7 mouse cellular contexts compared by ENCODE assay signal in genomic region chr1:92774743-92775692, GRCm38 (mm10). TPM values are rescaled to one million over a fixed set of nuclear protein-coding genes. Genes with fewer than 3 reads are reported as not detected.
DNase-seq lines count a peak whose midpoint lies in the region; ATAC-seq lines count a peak whose summit lies in the region.

No protein-coding gene starts in this region.

- peaks cover 52% of the 10 kb centered on the region for H3K27me3 ChIP-seq in heart, embryonic 12.5 days (replicated peaks)

- peaks cover 51% of the 10 kb centered on the region for H3K4me1 ChIP-seq in heart, embryonic 12.5 days (replicated peaks)

- H3K4me2 ChIP-seq in heart, embryonic 12.5 days = peak overlapping the region; percentile 59

- H3K9me3 ChIP-seq in heart, embryonic 12.5 days (replicated peaks) = no peaks in the 10 kb centered on the region

- peak; percentile 43; the same call in 1 of the 2 replicates for ATAC-seq in heart, embryonic 12.5 days (ENCODE audit: insufficient number of reproducible peaks, low FRiP score)

- no peaks in the 10 kb centered on the region for H3K36me3 ChIP-seq in heart, embryonic 12.5 days
- H3K36me3 ChIP-seq in macrophage (ENCODE audit: inconsistent target) = no peaks in the 10 kb centered on the region

- DNase-seq in 416B (ENCODE audit: low read depth) = peak; percentile 13
- DNase-seq in A20 (ENCODE audit: low read depth, low spot score) = peak; percentile 65
- DNase-seq in yolk sac, embryonic 10.5 days (ENCODE audit: low spot score) = peak; percentile 34
- no peak for DNase-seq in right cerebral cortex, postnatal 10 days (ENCODE audit: low spot score in 2 of 2)
- no peak for DNase-seq in gastrocnemius, postnatal 4 days (ENCODE audit: low spot score in 2 of 2)

- H3K79me2 ChIP-seq in macrophage (ENCODE audit: inconsistent target) = no peaks in the 10 kb centered on the region

- WGBS in heart, embryonic 12.5 days = 13% methylated on average over 16 of the region's 16 CpGs
- WGBS in macrophage (ENCODE audit: missing documents) = 21% methylated on average over 16 of the region's 16 CpGs

- 0 out of 2 replicates have a peak overlapping the region, but pooled peaks have one; percentile 4 for H3K27ac ChIP-seq in heart, embryonic 12.5 days (ENCODE audit: poor library complexity, severe bottlenecking)
- no peak overlapping the region for H3K27ac ChIP-seq in macrophage

- peak overlapping the region; percentile 33; the same call in 1 of the 2 replicates for H3K9ac ChIP-seq in heart, embryonic 12.5 days

- peak overlapping the region; percentile 22 for H3K4me3 ChIP-seq in heart, embryonic 12.5 days
- H3K4me3 ChIP-seq in macrophage (ENCODE audit: inconsistent target) = peak overlapping the region; percentile 3; the same call in 1 of the 2 replicates

RNA-seq across cellular contexts. Expression of gene Gpc1, which starts 56.4 kb away (rescaled TPM):
- 67.2 and 70.3 TPM in 2 replicates for polyA plus RNA-seq in heart, embryonic 12.5 days (2016; fragmentation: Nextera tagmentation; extraction: Ambion mirVana)
- total RNA-seq in macrophage (2018; cell fraction: chromatin; rRNA removed) = 1 to 10 TPM in 8 of 26 experiments, under 1 TPM in 9, not detected in 9; 0.26 to 7.0 (median 0.92) TPM
- 1 to 10 TPM in 4 of 26 experiments, under 1 TPM in 22; 0.27 to 1.4 (median 0.70) TPM for total RNA-seq in macrophage (2018; cell fraction: cytosol; rRNA removed)
- total RNA-seq in macrophage (2018; cell fraction: nucleus; rRNA removed) = 1 to 10 TPM in 8 of 26 experiments, under 1 TPM in 18; 0.25 to 3.9 (median 0.70) TPM
- polyA plus RNA-seq in macrophage (2018) = 0.30 to 2.0 TPM (median 0.53 TPM) in 3 replicates
- 100 to 1,000 TPM; 238 to 250 TPM for total RNA-seq in gastrocnemius, postnatal 4 days (2021)

Comparison
In these comparisons a context has a peak if more than half of its experiments do, and no peak if none do; other contexts are left out.
1. DNase-seq: peak in 416B (single experiment), A20 (single experiment) and yolk sac, embryonic 10.5 days (single experiment); none in right cerebral cortex, postnatal 10 days (0 of 2) and gastrocnemius, postnatal 4 days (0 of 2).
2. RNA of gene Gpc1, which starts 56.4 kb away (polyA plus RNA-seq): 67.2 to 70.3 TPM in heart, embryonic 12.5 days; 0.30 to 2.0 TPM in macrophage; every median in the first group is over 10 times any median in the second.